Mouse (Mus musculus) heart, postnatal 10 days (tissue): ENCODE measurements around the gene Nkx2-1. TPM values are rescaled to one million over a fixed set of nuclear protein-coding genes. Genes with fewer than 3 reads are reported as not detected.
A peak's percentile ranks its signal among the peaks of the same experiment; 100 is the strongest.

ENCODE experiments used
- DNase-seq, 2 experiments: peaks; one replicate each; pipeline ENCODE4 v3.0.0; 2021
- intact Hi-C: fragments of 180-260 bp; cut with DNase I; formaldehyde crosslinking; loops from one replicate; pipeline ENCODE4 v1.15.1; 2025
- total RNA-seq, 2 experiments: library from RNA; stranded (reverse); gene quantifications; 2 replicates each; pipeline ENCODE4 v1.2.3; 2021

The Nkx2-1 gene
- total RNA-seq, result not detected

DNA sequence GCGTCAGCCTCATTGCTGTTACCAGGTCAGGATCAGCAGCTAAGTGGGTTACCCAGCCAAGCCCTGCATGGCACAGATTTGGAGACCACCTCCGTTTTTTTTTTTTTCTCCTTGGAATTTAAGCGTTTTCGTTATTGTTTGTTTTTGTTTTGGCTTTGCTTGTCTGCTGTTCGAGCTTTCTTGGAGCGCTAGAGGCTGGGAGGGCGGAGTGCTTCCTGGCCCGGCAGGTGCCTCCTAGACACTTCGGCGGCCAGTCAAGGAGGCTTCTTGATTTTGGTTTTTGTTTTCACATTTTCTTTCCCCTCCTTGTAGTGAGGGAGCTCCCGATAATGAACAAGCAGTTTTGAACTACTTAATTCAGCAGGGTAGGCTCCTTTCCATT is at the start of gene Nkx2-1:
Gene Nkx2-1 (minus strand): TSS at position 25 of the 382 bp plus-strand sequence.
- intact Hi-C loops, result loop anchor here (10.0 kb wide), 2 partner anchors 292 to 1008 kb away; partner anchors contain the start of gene Foxa1
- no peak for DNase-seq

- intact Hi-C loops, result loop anchor here (2.0 kb wide), 1 partner anchor 482 kb away; no protein-coding TSS in a partner anchor
- DNase-seq, result peak; percentile 71 to 81
These were observed 4.4 kb upstream of the Nkx2-1 start for GRCm38 (mm10) chr12:56541068-56541467.

- no peak for DNase-seq
- intact Hi-C loops, result loop anchor here (2.0 kb wide), 1 partner anchor 482 kb away; no protein-coding TSS in a partner anchor
These were observed 3.9 kb upstream of the Nkx2-1 start for GRCm38 (mm10) chr12:56540591-56540990.

- no peak for DNase-seq
- intact Hi-C loops, result loop anchor here (10.0 kb wide), 2 partner anchors 294 to 1006 kb away; partner anchors contain the start of gene Foxa1
These were observed 1.9 kb upstream of the Nkx2-1 start for GRCm38 (mm10) chr12:56538601-56539000.

- intact Hi-C loops, result loop anchor here (10.0 kb wide), 2 partner anchors 293 to 1007 kb away; partner anchors contain the start of gene Foxa1
These were observed 1.2 kb upstream of the Nkx2-1 start for GRCm38 (mm10) chr12:56537931-56538330.

DNA sequence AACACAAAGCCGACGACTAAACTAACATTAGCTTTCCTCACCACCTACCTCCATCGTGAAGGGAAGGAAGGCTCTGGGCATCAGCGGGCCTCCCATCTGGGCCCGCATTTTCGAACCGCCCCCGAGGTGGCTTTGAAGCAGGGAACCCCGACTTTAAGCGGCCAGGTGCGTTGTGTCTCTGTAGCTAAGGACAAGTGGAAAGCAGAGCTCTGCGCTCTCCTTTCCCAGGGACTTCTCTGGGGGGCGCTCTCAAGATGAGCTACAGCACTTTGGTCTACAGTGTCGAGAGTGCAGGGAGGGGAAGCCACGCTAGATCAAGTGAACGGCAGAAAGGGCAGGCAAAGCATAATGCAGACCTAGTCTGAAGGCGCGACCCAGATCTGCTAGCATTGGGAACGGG is 634 bp upstream of the Nkx2-1 start:
- intact Hi-C loops, result loop anchor here (10.0 kb wide), 2 partner anchors 293 to 1007 kb away; partner anchors contain the start of gene Foxa1
- no peak for DNase-seq

More at GRCm38 (mm10) chr12:56537931-56538330, 1.2 kb upstream of the Nkx2-1 start:
- no peak for DNase-seq

DNA sequence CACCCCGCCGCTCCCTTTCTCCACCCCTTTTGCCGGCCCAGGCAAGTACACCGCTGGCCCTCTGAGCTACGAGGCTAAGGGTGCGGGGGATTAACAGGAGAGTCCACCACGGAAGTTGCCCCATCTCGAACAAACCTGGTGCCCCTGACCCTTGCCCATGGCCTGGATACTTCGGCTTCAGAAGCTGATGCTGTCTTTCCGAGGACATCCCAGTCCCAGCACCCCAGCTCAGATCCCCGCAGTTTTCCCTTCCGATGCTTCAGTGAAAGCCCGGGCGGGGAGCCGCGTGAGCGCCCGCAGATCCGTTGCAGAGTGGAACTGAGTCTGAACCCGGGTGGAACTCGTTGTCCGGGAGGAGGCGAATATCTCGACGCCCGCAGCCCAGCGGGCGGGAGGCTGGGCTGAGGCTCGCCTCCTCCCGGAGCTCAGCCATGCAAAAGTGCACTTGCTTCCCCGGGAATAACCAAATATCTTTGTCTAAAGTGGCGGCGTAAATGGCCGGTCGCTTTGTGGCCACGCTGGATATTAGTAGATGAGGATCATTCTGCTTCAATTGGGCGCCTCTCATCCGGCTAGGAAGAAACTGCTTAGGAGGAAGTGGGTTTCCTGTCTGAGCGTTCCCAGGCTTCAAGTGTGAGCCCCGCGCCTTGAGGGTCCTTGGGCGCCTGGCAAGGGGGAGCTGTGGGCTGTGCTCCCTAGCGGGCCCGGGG is 379 bp downstream of the Nkx2-1 start:
- intact Hi-C loops, result loop anchor here (10.0 kb wide), 2 partner anchors 292 to 1008 kb away; partner anchors contain the start of gene Foxa1
- DNase-seq, result no peak

DNA sequence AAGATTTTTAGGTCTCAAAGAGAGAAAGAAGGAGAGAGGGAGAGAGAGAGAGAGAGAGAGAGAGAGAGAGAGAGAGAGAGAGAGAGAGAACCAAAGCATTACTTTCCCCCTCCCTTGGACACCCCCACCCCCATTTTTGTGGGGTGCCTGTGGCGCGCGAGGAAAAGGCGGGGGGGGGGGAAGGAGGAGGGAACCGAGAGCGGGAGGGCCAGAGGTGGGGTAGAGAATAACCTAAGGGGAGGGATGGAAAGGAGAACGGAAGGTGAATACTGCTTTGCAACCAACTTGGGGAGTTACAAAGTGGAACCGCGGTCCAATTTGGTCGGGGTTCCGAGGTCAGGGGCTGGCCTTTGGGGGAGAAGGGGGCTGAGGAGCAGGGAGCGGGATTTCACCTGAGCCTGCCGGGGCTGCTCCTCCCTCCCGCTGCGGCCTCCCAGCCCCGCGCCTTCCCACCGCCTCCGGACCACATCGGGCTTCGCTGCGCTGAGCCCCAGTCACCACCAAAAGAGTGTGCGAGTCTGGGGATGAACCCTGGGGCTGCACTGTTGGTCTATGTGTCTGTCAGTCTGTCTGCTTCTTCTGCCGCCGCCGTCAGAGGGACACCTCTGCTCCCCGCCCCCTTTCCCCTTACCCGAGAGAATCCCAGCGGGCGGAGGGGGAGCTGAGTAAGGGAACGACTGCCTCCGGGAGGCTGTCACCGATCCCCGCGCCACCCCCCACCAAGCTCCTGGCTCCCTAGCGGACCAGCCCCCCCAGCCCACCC is 1.1 kb downstream of the Nkx2-1 start:
- intact Hi-C loops, result loop anchor here (10.0 kb wide), 2 partner anchors 291 to 1009 kb away; partner anchors contain the start of gene Foxa1
- no peak for DNase-seq

DNA sequence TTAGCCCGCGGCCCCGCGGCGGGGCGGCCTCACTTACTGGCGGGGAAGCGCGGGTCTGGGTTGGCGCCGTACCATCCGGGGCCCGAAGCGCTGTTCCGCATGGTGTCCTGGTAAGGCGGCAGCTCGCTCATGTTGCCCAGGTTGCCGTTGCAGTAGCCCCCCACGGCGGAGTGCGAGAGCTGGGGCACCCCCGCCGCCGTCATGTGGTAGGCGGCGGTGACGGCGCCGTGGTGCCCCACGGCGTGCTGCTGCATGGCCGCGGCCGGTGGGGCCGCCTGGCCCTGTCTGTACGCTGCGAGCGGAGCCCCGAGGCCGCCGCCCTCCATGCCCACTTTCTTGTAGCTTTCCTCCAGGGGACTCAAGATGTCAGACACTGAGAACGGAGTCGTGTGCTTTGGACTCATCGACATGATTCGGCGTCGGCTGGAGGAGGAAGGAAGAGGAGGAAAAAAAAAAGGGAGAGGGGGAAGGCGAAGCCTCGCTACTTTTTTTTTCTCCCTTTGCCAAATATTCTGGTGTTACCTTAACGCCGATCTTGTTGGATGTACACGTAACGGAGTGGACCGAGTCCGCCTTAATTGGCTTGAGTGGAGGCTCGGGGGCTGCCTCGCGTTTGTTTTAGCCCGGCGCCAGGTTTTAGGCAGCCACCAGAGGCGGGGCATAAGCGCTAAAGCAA is 1.9 kb downstream of the Nkx2-1 start:
- intact Hi-C loops, result loop anchor here (10.0 kb wide), 2 partner anchors 290 to 1010 kb away; partner anchors contain the start of gene Foxa1
- no peak for DNase-seq

GRCm38 (mm10) chr12:56534311-56534650 is 2.4 kb downstream of the Nkx2-1 start:
- intact Hi-C loops, result loop anchor here (10.0 kb wide), 2 partner anchors 289 to 1011 kb away; partner anchors contain the start of gene Foxa1
- no peak for DNase-seq

GRCm38 (mm10) chr12:56533501-56534310 is 3.0 kb downstream of the Nkx2-1 start:
- DNase-seq, result no peak
- intact Hi-C loops, result loop anchor here (10.0 kb wide), 2 partner anchors 289 to 1011 kb away; partner anchors contain the start of gene Foxa1

- intact Hi-C loops, result loop anchor here (10.0 kb wide), 2 partner anchors 288 to 1012 kb away; partner anchors contain the start of gene Foxa1
- no peak for DNase-seq
These were observed 3.7 kb downstream of the Nkx2-1 start for GRCm38 (mm10) chr12:56532986-56533495.

- DNase-seq, result no peak
- intact Hi-C loops, result loop anchor here (10.0 kb wide), 2 partner anchors 287 to 1013 kb away; partner anchors contain the start of gene Foxa1
These were observed 4.6 kb downstream of the Nkx2-1 start for GRCm38 (mm10) chr12:56532142-56532541.

- no peak for DNase-seq
- intact Hi-C loops, result loop anchor here (10.0 kb wide), 2 partner anchors 286 to 1014 kb away; partner anchors contain the start of gene Foxa1
These were observed 5.6 kb downstream of the Nkx2-1 start for GRCm38 (mm10) chr12:56531051-56531620.

GRCm38 (mm10) chr12:56529931-56530330 is 6.8 kb downstream of the Nkx2-1 start:
- intact Hi-C loops, result loop anchor here (10.0 kb wide), 2 partner anchors 285 to 1015 kb away; partner anchors contain the start of gene Foxa1
- DNase-seq, result no peak

DNA sequence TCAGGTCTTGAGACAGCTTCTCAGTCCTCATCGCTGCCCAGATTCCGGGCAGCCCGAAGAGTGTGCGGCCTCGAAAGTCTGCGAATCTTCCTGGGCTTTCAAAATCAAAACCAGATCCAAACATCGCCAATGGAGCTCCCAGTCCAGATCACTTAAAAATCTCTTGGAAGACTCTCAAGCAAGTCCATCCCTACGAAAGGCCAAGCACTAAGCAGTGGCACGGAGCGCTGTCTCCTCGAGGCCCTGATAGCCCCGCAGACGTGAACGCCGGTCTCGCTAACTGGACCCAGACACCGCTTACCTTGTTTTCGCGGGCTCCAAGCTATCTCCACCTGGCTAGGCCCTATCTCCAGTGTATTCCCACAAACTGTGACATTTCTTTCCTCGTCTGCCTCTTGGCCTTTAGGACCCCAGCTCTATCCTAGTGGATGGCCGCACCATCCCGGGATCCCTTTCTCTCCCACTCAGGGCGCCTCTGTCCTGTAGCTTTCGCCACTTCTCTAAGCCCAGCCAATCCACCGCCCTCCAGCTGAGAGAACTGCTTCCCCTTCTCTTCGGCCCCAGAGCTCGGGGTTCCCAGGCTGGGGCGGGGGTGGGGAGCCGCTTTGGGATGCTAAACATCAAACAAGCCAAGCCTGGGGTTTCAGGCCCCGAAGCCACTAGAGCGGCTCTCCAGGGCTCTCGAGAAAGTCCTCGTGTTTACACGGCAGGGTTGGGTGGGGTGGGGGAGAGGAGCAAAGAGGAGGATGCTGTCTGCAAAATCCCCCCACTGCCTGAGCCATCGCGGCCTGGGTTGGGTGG is 7.6 kb downstream of the Nkx2-1 start:
- intact Hi-C loops, result no loop called here

GRCm38 (mm10) chr12:56528034-56528570 is 8.6 kb downstream of the Nkx2-1 start:
- intact Hi-C loops, result no loop called here

More for the DNA sequence above, 7.6 kb downstream of the Nkx2-1 start:
- no peak for DNase-seq

GRCm38 (mm10) chr12:56527071-56527470 is 9.6 kb downstream of the Nkx2-1 start:
- intact Hi-C loops, result no loop called here
- no peak for DNase-seq

More at GRCm38 (mm10) chr12:56528034-56528570, 8.6 kb downstream of the Nkx2-1 start:
- no peak for DNase-seq
